Mouse (Mus musculus): ENCODE results near the gene Trim58. TPM values are rescaled to one million over a fixed set of nuclear protein-coding genes. Genes with fewer than 3 reads are reported as not detected.
A peak's percentile ranks its signal among the peaks of the same experiment; 100 is the strongest.

Gene Trim58
- total RNA-seq, 2 experiments from 2014 or later, result 0.36 to 1.00 TPM

GRCm38 (mm10) chr11:58643350-58643749 is 3.1 kb downstream of the Trim58 start:
- peak; percentile 10 for DNase-seq

GRCm38 (mm10) chr11:58655151-58655550 is 14.9 kb downstream of the Trim58 start:
- DNase-seq, result no peak

GRCm38 (mm10) chr11:58658596-58658995 is 18.3 kb downstream of the Trim58 start, which contains the start of gene Olfr322:
Gene Olfr322 (plus strand): TSS chr11:58658782.
- DNase-seq, result no peak

GRCm38 (mm10) chr11:58669252-58669651 is 29.0 kb downstream of the Trim58 start:
- DNase-seq, result no peak

- DNase-seq, result no peak
Measured at GRCm38 (mm10) chr11:58671825-58672224, 31.6 kb downstream of the Trim58 start.

- DNase-seq, result no peak
Measured at GRCm38 (mm10) chr11:58680799-58681198, 40.5 kb downstream of the Trim58 start, which contains the start of gene Olfr320. Gene Olfr320 (plus strand): TSS chr11:58681099.

GRCm38 (mm10) chr11:58698862-58699261 is 58.6 kb downstream of the Trim58 start, which contains the start of gene Olfr319:
Gene Olfr319 (plus strand): TSS chr11:58699162.
- DNase-seq, result no peak

Other genes starting within 250 kb of the Trim58 start
- gene 1810065E05Rik, start 219.4 kb upstream of the Trim58 start, total RNA-seq (2021), result not detected
- not detected for gene Gm12253, start 207.9 kb upstream of the Trim58 start, total RNA-seq (2021)
- gene Lypd9, start 187.5 kb upstream of the Trim58 start, total RNA-seq (2021), result not detected
- not detected for gene Olfr30, start 178.2 kb upstream of the Trim58 start, total RNA-seq (2021)
- not detected for gene Olfr332, start 147.9 kb upstream of the Trim58 start, total RNA-seq (2021)
- not detected for gene Olfr331, start 137.9 kb upstream of the Trim58 start, total RNA-seq (2021)
- not detected for gene Olfr330, start 105.6 kb upstream of the Trim58 start, total RNA-seq (2021)
- gene Olfr329-ps, start 94.0 kb upstream of the Trim58 start, total RNA-seq (2021), result not detected
- gene Olfr328, start 84.8 kb upstream of the Trim58 start, total RNA-seq (2021), result not detected
- not detected for gene Olfr224, start 69.9 kb upstream of the Trim58 start, total RNA-seq (2021)
- gene Olfr325, start 62.7 kb upstream of the Trim58 start, total RNA-seq (2021), result not detected
- gene Olfr324, start 45.4 kb upstream of the Trim58 start, total RNA-seq (2021), result not detected
- not detected for gene 2210407C18Rik, start 24.4 kb upstream of the Trim58 start, total RNA-seq (2021)
- not detected for gene Olfr323, start 10.0 kb upstream of the Trim58 start, total RNA-seq (2021)
- gene Olfr322, start 18.3 kb downstream of the Trim58 start, total RNA-seq (2021), result not detected
- gene Olfr320, start 40.6 kb downstream of the Trim58 start, total RNA-seq (2021), result not detected
- gene Olfr319, start 58.7 kb downstream of the Trim58 start, total RNA-seq (2021), result not detected
- gene Olfr318, start 83.5 kb downstream of the Trim58 start, total RNA-seq (2021), result not detected
- not detected for gene Olfr317, start 98.7 kb downstream of the Trim58 start, total RNA-seq (2021)
- not detected for gene Olfr316, start 112.3 kb downstream of the Trim58 start, total RNA-seq (2021)
- gene Olfr315, start 132.7 kb downstream of the Trim58 start, total RNA-seq (2021), result not detected
- not detected for gene Olfr314, start 142.5 kb downstream of the Trim58 start, total RNA-seq (2021)
- 1 to 10 TPM; 2.5 to 3.3 TPM for gene Fam183b, start 161.5 kb downstream of the Trim58 start, total RNA-seq (2021)
- gene Olfr313, start 174.5 kb downstream of the Trim58 start, total RNA-seq (2021), result not detected
- not detected for gene Olfr312, start 188.8 kb downstream of the Trim58 start, total RNA-seq (2021)
- gene Olfr311, start 198.8 kb downstream of the Trim58 start, total RNA-seq (2021), result not detected
- 1 to 10 TPM; 3.5 to 7.5 TPM for gene Gm12258, start 206.7 kb downstream of the Trim58 start, total RNA-seq (2021)
- gene 2810021J22Rik, start 226.8 kb downstream of the Trim58 start, total RNA-seq (2021), result 1 to 10 TPM; 5.5 to 8.2 TPM